Mouse (Mus musculus): Measurements from ENCODE around the gene Zfp352.
"Not testable (repeated sequence)": the region's sequence is repeated elsewhere in the genome, so short reads cannot be mapped to it uniquely, and the experiment has no call there.

The Zfp352 gene

DNA sequence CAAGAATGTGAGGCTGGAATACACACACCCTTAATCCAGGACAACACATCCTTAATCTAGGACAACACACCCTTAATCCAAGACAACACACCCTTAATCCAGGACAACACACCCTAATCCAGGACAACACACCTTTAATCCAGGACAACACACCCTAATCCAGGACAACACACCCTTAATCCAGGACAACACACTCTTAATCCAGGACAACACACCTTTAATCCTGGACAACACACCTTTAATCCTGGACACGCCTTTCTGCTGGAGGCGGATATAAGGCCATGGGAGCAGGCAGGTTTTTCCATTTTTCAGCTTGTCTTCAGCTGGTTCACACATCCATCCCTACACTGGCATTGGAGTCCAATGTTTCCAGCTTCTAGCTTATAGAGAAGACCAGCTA, at the start of gene Zfp352:
Gene Zfp352, plus strand, starts transcription at position 301 of the 400 bp plus-strand sequence.
- no peak for DNase-seq

DNA sequence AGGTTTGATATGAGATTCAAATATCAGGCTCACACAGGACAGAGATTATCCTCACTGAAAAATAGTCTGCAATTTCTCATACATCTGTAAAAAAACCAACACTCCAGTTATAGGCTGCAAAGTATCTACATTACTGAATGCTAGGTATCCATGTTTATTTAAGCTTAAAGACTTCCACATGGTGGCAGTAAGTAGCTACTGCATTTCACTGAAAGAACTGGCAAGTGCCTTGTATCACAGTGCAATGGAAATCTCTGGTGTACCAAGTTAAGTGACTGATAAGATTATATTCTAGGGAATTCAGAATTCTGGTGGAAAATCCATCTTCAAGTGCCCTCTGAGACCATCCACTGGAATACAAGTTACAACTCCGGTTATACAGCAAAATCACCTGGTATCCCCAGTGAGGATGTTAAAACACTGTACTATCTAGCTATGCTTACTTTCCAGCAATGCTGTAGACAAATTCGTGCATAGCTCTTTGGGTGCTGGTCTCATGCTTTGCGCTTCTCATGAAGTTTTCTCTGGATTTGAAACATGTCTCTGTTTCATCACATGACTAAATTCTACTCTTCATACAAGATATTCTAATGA, 47.6 kb upstream of the Zfp352 start:
- no peak for DNase-seq

DNA sequence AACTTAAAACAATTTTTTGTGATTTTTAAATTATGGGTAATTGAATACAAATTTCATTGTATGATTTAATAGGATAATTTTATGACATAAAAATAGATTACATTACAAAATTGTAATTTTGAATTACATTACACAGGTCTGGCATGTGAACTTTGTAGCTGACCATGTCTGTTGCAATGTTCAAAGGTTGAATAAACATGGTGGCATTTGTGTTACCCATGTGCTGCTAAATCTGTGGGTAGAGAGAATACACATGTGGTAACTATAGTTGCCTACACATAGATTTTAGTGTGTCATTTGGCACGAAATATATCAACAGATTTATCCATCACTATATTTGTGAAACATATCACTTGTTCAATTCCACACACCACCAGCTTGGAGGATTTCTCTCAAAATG, 44.6 kb upstream of the Zfp352 start:
- no peak for DNase-seq

DNA sequence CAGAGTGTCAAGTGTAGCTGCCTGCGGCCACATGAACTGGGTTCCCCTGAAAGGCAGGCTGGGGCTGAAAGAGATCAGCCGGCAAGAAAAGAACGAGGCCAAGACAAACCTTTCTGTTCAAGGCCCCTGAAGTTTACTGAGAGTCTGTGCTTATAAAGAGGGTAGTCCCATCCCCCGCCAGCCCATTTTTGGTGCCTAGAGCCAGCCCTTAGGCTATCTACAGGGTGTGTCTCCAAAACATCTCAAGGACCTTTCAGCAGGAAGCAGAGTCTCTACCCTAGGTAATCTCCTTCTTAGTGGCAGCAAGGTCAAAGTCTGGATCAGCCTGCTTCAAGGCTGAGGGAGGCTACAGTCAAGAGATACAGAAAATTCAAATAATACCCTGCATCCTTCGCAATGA, 15.2 kb upstream of the Zfp352 start:
- DNase-seq: no peak

DNA sequence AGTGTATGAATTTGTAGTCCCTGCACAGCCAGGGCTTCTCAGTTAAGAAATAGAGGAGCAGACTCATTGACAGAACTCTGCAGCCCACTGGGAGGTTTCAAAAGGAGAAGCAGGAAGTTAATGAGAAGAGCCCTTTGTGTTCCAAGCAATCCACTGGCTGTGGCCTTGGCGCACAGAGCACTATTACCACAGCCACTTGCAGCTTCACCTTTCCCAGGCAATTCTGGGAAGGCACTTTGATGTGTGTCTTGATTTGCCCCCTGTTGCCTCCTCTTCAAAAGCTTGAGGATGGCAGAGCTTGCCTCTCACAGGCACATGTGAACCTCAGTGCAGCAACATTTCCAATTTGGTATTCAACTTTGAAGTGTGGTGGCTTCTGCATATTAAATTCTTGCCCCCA, 7.1 kb upstream of the Zfp352 start:
- DNase-seq: no peak

DNA sequence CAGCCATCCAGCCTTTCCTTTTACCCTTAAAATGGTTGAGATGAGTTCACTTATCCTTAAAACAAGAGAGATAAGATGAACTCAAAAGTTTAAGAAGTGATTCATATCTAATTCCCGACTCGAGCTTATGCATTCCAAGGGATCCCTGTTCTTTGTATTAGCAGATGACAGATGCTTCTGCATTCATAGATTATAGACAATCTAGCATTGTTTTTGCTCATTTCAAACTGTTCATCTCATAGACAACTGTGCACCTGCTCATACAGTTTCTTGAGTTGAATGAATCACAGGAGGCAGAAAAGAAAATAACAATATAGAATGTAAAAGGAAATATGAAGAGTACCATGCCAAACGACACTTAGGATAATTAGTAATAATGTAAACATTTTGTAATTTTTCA, 6.5 kb upstream of the Zfp352 start:
- DNase-seq: no peak

DNA sequence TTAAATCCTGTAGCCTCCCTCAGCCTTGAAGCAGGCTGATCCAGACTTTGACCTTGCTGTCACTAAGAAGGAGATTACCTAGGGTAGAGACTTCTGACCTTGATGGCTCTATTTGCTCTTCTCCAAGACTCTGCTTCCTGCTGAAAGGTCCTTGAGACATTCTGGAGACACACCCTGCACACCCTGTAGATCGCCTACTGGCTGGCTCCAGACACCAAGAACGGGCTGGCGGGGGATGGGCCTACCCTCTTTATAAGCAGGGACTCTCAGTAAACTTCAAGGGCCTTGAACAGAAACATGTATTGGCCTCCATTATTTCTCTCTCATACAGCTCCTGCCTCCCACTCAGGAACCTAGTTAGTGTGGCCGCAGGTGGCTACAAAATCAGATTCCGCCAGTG, 17.0 kb downstream of the Zfp352 start:
- DNase-seq: not testable (repeated sequence)

DNA sequence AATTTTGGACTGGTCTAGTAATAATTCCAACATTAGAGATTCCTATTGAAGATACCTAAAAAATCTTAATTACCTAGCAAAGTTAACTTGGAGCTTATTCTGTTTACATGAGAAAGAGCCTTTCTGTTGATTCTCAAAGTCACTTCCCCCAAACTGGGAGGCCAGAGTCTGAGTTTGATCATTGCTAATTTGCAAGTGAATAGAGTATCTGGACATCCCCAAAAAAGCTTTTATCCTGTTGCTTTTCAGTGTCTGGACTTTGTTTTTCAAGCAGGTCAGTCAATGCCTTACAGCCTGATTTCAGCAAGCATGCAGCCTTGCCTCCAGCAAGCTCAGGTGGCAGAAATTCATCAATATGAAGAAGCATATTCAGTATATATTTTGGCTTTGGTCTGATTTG, 51.2 kb downstream of the Zfp352 start:
- no peak for DNase-seq

Data from spleen, adult 18-20 months (tissue).